Mouse (Mus musculus): ENCODE results near the gene Arid1b.
A peak's percentile ranks its signal among the peaks of the same experiment; 100 is the strongest.

- no peak for TF ChIP-seq CTCF (IDR thresholded peaks at IDR 0.05; ENCODE audit: low read depth)
- TF ChIP-seq EP300 (IDR thresholded peaks at IDR 0.05; ENCODE audit: low read depth), result 0 out of 2 replicates have a peak, but pooled peaks have one; percentile 18
Observed at GRCm38 (mm10) chr17:4993840-4994503, at the start of gene Arid1b.

All from liver, postnatal 0 days (tissue).